Mouse (Mus musculus) layer of hippocampus, adult 8-10 months (tissue): Measurements from ENCODE around the gene Tor1aip2. TPM values are rescaled to one million over a fixed set of nuclear protein-coding genes. Genes with fewer than 3 reads are reported as not detected.

Experiments
- DNase-seq, 2 experiments: peaks; one replicate each; pipeline ENCODE4 v3.0.0; 2022; ENCODE audit warnings: low spot score in 2 of 2
- total RNA-seq, 4 experiments: library from RNA; stranded (reverse); gene quantifications; 2 replicates each; pipeline ENCODE4 v1.2.4; 2022

Tor1aip2 gene
- total RNA-seq, 4 experiments from 2014 or later: 53.3 to 60.2 (median 56.6) TPM

DNA sequence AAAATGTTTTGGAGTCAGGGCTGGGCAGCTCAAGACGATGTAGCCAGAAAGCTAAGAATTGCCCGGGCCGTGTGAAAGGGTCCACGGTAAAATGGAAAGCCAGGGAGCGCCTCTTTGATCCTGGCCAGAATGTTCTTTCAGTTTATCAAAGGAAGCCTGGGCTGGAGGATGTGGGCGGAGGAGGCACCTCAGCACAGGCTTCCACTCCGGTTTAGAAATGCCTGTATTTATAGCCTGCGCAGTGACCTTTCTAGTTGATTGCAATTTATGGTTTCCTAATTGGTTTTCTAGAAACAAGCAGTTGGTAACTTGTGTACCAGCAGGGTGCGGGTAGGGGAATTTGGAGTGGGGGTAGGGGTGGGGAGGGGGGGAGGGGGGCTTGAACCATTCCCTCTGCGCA is 73.2 kb downstream of the Tor1aip2 start:
- DNase-seq: no peak

GRCm38 (mm10) chr1:156111090-156111489 is 75.9 kb downstream of the Tor1aip2 start:
- no peak for DNase-seq

DNA sequence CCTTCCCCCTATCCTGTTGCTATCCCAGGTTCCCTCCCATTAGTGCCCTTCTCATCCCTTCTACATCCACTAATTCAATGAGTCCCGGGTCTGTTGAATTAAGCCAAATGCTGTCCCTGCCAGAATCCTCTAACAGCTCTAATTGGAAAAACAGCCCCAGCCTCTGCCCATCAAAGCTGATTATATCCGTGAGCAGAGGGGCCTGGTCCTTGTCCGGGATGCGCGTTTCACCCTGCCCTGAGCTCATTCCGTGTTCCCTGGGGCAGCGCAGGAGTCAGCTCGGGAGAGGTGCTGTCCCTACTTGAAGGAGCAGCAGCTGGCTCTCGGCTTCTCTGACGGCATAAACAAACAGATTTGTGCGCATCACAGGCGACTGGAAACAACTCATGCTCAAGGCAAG is 76.5 kb downstream of the Tor1aip2 start:
- DNase-seq: no peak

DNA sequence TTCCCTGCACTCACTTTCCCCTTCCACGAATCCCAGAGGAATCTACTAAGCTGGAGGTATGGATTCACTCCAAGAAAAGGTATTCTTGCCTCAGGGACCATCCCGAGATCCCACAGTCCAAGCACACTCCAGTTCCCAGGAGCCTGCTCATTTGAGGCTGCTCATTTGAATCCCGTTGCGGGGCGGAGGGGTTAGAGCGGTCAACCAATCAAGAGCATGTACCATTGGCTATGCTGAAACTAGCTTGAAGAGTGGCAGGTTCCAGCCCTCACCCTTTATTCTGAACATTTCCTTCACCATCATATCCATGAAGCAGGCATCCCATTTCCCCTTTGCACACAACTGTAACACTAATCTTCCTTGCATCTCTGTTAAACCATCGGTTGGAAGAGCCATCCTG is 76.9 kb downstream of the Tor1aip2 start:
- DNase-seq: no peak

GRCm38 (mm10) chr1:156113884-156114499 is 78.8 kb downstream of the Tor1aip2 start:
- DNase-seq: no peak

DNA sequence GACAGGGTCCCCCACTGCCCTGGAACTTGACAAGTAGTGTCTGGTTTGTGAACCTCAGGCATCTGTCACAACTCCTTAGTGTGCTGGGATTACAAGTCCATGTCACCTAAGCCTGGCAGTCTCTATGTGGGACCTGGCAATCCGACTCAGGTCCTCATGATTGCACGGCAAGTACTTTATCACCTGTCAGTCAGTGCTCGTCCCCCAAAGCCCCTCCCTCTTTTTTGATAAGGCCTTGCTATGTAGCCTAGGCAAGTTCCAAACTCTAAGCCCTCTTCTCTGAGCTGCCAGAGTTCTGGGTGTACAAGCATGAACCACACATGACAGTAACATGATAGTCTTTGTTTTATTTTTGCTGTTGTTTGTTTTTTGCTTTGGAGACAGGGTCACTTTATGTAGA is 81.6 kb downstream of the Tor1aip2 start:
- no peak for DNase-seq

Other genes with a start within 250 kb of the Tor1aip2 start
- 10 to 100 TPM; 34.1 to 39.3 (median 36.6) TPM for gene Qsox1, start 222.5 kb upstream of the Tor1aip2 start, total RNA-seq
- gene Cep350, start 62.1 kb upstream of the Tor1aip2 start, total RNA-seq: 10 to 100 TPM; 52.7 to 58.6 (median 55.4) TPM
- gene Tor1aip1, start 1.1 kb downstream of the Tor1aip2 start, total RNA-seq: 10 to 100 TPM; 34.9 to 40.8 (median 37.5) TPM
- gene Fam163a, start 169.6 kb downstream of the Tor1aip2 start, total RNA-seq: 10 to 100 TPM in 2 of 4 experiments, 1 to 10 TPM in 2; 9.3 to 15.2 (median 11.5) TPM